Mouse (Mus musculus) megakaryocyte-erythroid progenitor cell, adult 5-6 weeks (primary cell): ENCODE measurements around the gene Elmsan1. TPM values are rescaled to one million over a fixed set of nuclear protein-coding genes. Genes with fewer than 3 reads are reported as not detected.
A peak's percentile ranks its signal among the peaks of the same experiment; 100 is the strongest.

ENCODE experiments used
- ATAC-seq: replicated peaks from 2 replicates; pipeline ENCODE4 v1.8.0; 2016; ENCODE audit warnings: mild to moderate bottlenecking, inconsistent platforms; ENCODE audit not compliant: severe bottlenecking, poor library complexity, low FRiP score, low TSS enrichment
- total RNA-seq, 2 experiments: library from RNA; stranded (forward) in 1 of 2; stranded (reverse) in 1 of 2; fragments of 200-1000, 215-1000 nt in 1 of 2; fragments of >200 nt in 1 of 2; fragmentation: Nextera tagmentation in 1 of 2; gene quantifications; 2 replicates each; pipeline ENCODE4 v1.2.3; 2014 to 2017

Elmsan1 gene
- total RNA-seq, 2 experiments from 2014 or later: 13.2 to 42.1 TPM

DNA sequence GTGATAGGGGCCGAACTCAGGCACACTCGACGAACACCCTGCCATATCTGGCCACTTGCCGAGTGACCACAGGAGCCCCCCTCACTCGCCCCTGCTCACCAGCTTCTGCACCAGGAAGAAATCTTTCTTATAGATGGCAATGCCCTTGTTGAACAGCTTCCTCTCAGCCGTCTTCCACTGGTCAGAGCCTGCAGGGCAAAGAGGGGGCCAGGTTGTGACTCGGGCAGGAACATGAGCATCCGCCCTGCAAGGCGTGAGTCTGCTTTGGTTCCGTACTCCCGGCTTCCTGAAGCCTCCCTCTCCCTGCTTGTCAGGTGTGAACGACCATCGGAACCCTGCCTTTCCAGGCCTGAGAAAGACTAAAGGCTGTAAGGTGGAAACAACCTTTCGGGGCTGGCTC is 60.5 kb downstream of the Elmsan1 start:
- no peak for ATAC-seq

- ATAC-seq: no peak
Measured at GRCm38 (mm10) chr12:84156210-84156609, 62.5 kb downstream of the Elmsan1 start.

- no peak for ATAC-seq
Measured at GRCm38 (mm10) chr12:84155523-84155871, 63.2 kb downstream of the Elmsan1 start.

DNA sequence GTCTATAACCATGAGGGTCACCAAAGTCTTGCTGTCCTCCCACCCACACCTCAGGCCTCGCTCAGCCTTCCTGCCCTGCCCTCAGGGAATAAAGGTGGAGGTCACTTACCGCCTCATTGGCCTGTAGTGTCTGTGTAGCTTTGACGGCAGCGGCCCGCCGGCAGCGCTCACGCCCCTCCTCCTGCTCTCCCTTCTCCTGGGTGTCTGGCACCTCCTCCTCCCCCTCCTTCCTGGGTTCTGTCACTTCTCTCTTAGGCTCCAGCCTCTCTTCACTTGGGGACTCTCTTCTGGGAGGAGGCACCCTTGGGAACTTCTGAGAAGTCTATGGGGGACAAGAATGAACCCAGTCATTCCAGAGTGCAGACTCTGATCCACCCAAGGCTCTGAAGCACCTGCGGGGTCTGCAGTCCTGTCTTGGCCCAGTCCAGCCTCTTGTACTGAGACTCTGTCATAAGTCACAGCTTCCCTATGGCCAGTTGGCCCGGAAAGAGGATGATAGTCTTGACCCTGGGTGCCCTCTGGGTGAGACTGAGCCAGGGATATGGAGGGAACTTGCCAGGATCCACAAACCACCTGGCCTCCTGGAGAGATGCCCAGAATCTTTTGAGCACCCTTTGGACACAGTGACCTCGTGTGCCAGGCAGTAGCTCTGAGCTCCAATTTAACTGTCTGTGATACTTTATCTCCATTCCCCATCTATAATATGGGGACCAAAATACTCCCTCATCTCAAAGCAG is 63.7 kb downstream of the Elmsan1 start:
- ATAC-seq: no peak

DNA sequence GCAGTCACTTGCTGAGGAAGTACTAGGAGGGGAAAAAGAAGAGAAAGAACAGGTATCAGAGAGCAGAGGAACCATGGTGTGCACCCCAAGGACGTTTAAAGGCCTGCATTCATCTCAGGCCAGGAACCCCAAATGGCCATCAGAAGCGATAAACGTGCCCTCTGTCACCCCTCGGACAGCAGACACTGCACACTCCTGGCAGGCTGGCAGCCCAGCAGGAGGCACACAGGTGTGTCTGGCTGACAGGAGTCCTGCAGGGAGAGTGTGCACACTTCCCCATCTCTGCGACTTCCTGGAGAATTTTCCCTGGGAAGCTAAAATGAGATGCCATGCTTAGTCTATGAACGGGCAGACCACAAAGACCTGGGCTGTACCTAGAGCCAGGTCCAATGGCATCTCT is 65.3 kb downstream of the Elmsan1 start:
- no peak for ATAC-seq

GRCm38 (mm10) chr12:84152352-84153190 is 66.1 kb downstream of the Elmsan1 start:
- ATAC-seq: no peak

DNA sequence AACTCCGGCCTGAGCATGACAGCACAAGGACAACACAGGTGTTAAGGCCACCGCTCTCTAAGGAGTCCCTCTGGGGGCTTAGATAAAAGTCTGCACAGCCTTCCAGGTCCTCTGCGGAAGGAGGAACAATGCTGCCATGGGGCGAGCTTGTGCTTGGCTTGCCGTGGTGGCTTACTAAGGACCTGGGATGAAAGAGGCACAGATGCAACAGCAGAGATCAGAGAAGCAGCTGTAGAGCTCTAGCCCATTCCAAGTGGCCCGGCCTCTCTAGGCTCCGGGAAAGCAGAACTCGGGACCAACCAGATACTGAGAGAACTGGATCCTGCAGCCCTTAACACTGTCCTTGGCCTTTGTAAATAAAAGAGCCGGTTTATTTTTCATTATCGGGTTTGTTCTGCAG is 66.8 kb downstream of the Elmsan1 start:
- no peak for ATAC-seq

- peak; percentile 70 for ATAC-seq
Measured at GRCm38 (mm10) chr12:84150976-84151375, 67.7 kb downstream of the Elmsan1 start.

- ATAC-seq: no peak
Measured at GRCm38 (mm10) chr12:84149971-84150370, 68.7 kb downstream of the Elmsan1 start.

- ATAC-seq: no peak
Measured at GRCm38 (mm10) chr12:84148622-84149012, 70.1 kb downstream of the Elmsan1 start.

DNA sequence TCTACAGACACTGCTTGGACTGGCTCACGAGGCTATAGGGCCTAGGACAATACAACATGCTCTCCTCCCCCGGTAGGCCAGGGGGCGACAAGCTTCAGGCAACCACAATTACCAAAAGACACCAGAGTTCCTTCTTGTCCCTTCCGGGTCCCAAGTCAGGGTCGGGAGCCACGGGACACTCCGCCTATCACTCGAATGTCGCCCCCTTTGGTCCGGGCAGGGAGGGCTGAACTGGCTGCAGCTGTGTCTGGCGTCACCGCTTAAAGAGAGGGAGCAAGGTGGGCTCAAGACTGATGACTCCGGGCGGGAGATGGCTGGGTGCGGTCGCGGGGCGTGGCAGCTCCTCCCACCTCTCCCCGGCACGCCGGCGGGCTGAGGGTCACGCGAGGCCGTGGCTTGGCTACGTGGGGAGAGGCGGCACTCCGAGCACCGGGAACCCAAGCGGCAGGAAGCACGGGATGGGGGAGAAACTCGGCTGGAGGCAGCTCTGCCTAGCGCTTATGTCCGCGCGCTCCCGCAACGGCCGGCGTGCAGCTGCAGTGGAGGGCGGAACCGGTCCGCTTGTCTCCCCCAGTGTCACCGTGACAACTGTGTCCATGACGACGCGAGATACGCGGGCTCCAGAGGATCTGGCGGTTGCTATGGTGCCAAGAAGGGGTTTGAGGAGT is 70.6 kb downstream of the Elmsan1 start, which contains the start of gene Pnma1:
TSS of gene Pnma1 (minus strand) at position 536 of the 668 bp plus-strand sequence.
- peak; percentile 60 for ATAC-seq

- ATAC-seq: no peak
Measured at GRCm38 (mm10) chr12:84142281-84143050, 76.2 kb downstream of the Elmsan1 start.

DNA sequence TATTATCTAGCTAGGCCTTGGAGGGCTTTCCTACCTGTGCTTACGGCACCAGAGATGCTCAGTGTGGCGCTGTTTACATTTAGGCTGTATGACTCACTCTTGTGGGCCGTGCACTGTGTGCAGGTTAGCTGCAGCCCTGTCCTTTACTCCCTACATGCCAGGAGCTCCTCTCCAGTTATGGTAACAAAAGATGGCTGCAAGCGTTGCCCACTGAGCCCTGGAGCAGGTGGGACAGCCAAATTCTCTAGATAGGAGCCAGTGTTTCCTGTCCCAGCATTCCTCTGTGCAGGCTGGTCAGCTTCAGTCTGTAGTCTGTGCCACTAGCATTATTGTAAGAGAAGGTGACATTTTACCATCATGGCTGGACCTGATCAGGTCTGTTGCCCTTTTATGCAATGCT is 77.4 kb downstream of the Elmsan1 start:
- ATAC-seq: no peak

- no peak for ATAC-seq
Measured at GRCm38 (mm10) chr12:84140135-84140534, 78.5 kb downstream of the Elmsan1 start.

DNA sequence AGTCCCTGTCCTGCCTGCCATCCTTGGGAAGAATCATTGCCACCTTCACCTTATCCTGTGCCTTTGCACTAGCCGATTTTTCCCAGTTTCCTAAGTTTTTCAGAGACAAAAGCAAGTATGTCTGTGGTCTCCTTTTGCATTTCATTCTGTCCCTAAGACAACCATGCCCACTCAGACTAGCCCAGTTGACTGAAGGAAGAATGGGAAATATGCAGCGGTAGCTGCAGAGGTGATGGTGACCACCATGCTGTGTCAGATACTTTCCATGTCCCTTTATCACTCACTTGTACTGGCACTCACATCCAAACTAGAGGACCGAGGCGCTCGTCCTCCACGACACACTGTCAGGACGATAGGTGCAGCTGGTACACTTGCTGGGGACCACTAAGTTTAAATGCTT is 81.5 kb downstream of the Elmsan1 start:
- no peak for ATAC-seq

- 0 out of 2 replicates have a peak, but pooled peaks have one; percentile 57 for ATAC-seq
Measured at GRCm38 (mm10) chr12:84132265-84132664, 86.4 kb downstream of the Elmsan1 start.

DNA sequence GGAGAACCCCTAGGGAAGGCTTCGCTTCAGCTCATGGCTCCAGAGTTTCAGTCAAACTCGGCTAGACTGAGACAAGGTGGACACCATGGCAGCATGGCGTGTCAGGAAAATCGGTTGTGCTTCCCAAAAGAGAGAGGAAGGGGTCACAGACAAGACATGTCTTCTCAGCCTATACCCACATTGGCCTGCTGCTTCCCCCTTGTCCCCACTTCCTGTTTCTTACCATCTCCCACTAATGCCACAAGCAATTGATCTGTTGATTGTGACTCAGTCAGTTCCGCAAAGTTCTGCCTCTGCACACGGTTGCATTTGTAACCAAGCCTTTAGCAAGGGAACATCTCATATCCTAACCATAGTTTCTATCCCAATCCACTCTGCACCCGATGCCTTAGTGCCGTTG is 88.8 kb downstream of the Elmsan1 start:
- no peak for ATAC-seq

- no peak for ATAC-seq
Measured at GRCm38 (mm10) chr12:84128576-84128975, 90.1 kb downstream of the Elmsan1 start.

DNA sequence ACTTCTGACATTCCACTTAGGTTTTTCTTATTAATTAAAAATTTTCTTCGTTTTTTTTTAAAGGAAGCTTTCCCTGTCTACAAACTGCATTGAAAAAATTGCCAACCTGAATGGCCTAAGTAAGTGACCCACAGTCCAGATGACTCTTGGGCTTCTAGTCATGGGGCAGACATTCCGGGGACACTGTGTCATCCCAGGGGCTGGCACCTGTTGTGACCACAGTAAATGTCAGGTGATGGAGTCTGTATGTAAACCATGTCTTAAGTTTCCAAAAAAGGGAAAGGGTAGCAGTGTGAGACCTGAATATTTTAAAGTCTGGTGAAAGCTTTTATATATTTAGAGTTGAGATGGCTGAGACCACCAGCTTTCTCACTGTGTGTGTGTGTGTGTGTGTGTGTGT is 91.8 kb downstream of the Elmsan1 start:
- no peak for ATAC-seq

- ATAC-seq: no peak
Measured at GRCm38 (mm10) chr12:84125892-84126291, 92.8 kb downstream of the Elmsan1 start.
